Mouse (Mus musculus): ENCODE results near the gene Colec11. TPM values are rescaled to one million over a fixed set of nuclear protein-coding genes. Genes with fewer than 3 reads are reported as not detected.

The Colec11 gene
- polyA plus RNA-seq, 1 experiment from 2014 or later, result 1.5 TPM

DNA sequence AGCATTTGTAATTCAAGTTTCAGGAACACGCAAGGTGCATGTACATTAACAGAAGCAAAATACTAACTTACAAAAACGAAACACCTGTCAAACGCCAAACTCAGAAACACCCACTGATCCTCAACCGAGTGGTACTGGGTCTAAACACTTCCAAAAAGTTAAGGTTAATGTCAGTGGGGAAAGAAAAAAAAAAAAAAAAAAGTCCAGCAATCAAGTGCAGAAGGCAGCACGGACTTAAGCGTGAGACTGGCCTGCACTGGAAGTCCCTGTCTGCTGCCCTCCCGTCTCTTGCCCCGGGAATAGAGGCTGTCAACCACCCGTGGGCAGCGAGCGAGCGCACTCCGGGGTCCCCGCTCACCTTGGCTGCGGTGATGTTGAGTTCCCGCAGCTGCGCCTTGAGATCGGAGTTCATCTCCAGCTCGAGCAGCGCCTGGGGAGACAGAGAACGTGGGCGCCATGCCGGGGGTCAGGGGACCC, 11.9 kb upstream of the Colec11 start:
- Histone ChIP-seq H3K9me3 (replicated peaks; ENCODE audit: control insufficient read depth, low read length) (no peaks in the 10 kb centered on the region), H3K27me3 (ENCODE audit: control insufficient read depth, insufficient read depth, low read length) (no peaks in the 10 kb centered on the region), H3K36me3 (ENCODE audit: control insufficient read depth, insufficient read depth, low read length) (peaks cover 28% of the 10 kb centered on the region), H3K9ac (ENCODE audit: low read length) (peak overlapping the region; percentile 99), H3K27ac (ENCODE audit: low read length) (peak overlapping the region; percentile 81), H3K4me1 (ENCODE audit: control insufficient read depth, insufficient read depth, low read length) (peaks cover 18% of the 10 kb centered on the region), H3K4me3 (replicated peaks; ENCODE audit: low read length) (peak overlapping the region; percentile 91), H3K4me2 (ENCODE audit: low read depth, low read length) (peak overlapping the region; percentile 93)
- 2% methylated on average over 23 of the region's 23 CpGs for WGBS
- ATAC-seq (ENCODE audit: insufficient read depth, low FRiP score), result no peak

DNA sequence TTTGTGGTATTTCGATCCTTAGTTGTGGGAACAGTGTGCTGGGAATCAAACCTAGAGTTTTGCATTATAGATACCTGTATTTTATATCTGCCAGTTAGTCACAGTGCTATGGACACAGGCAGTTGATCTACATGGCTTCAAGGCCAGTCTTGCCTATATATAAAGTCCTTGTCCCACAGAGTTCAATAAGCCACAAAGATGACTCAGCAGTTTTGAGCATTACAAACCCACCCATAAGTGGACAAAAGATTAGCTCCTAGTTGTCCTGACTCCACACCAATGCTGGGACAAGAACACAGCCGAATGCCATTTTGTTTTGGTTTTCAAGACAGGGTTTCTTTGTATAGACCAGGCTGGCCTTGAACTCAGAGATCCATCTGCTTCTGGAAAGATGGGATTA, 5.3 kb upstream of the Colec11 start:
- Histone ChIP-seq H3K9ac (ENCODE audit: low read length) (no peak overlapping the region), H3K4me2 (ENCODE audit: low read depth, low read length) (no peak overlapping the region), H3K4me1 (ENCODE audit: control insufficient read depth, insufficient read depth, low read length) (peaks cover 5% of the 10 kb centered on the region), H3K27ac (ENCODE audit: low read length) (no peak overlapping the region), H3K9me3 (replicated peaks; ENCODE audit: control insufficient read depth, low read length) (no peaks in the 10 kb centered on the region), H3K4me3 (replicated peaks; ENCODE audit: low read length) (no peak overlapping the region), H3K36me3 (ENCODE audit: control insufficient read depth, insufficient read depth, low read length) (peaks cover 30% of the 10 kb centered on the region), H3K27me3 (ENCODE audit: control insufficient read depth, insufficient read depth, low read length) (no peaks in the 10 kb centered on the region)
- no peak for ATAC-seq (ENCODE audit: insufficient read depth, low FRiP score)
- 90% methylated on average over 2 of the region's 2 CpGs for WGBS

DNA sequence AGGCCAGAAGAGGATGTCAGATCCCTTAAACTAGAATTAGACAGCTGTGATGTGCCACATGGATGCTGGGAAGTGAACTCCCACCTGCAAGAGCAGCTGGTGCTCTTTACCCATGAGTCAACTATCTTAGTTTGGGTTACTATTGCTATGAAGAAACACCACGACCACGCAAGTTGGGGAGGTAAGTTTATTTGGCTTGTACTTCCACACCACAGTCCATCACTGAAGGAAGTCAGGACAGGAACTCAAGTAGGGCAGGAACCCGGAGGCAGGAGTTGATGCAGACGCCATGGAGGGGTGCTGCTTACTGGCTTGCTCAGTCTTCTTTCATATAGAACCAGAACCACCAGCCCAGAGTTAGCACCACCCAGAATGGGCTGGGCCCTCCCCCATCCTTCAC, 3.9 kb upstream of the Colec11 start:
- Histone ChIP-seq H3K27ac (ENCODE audit: low read length) (no peak overlapping the region), H3K9me3 (replicated peaks; ENCODE audit: control insufficient read depth, low read length) (no peaks in the 10 kb centered on the region), H3K27me3 (ENCODE audit: control insufficient read depth, insufficient read depth, low read length) (no peaks in the 10 kb centered on the region), H3K4me3 (replicated peaks; ENCODE audit: low read length) (no peak overlapping the region), H3K4me1 (ENCODE audit: control insufficient read depth, insufficient read depth, low read length) (peaks cover 6% of the 10 kb centered on the region), H3K9ac (ENCODE audit: low read length) (no peak overlapping the region), H3K4me2 (ENCODE audit: low read depth, low read length) (no peak overlapping the region), H3K36me3 (ENCODE audit: control insufficient read depth, insufficient read depth, low read length) (peaks cover 17% of the 10 kb centered on the region)
- ATAC-seq (ENCODE audit: insufficient read depth, low FRiP score), result no peak
- 55% methylated on average over 4 of the region's 4 CpGs for WGBS

DNA sequence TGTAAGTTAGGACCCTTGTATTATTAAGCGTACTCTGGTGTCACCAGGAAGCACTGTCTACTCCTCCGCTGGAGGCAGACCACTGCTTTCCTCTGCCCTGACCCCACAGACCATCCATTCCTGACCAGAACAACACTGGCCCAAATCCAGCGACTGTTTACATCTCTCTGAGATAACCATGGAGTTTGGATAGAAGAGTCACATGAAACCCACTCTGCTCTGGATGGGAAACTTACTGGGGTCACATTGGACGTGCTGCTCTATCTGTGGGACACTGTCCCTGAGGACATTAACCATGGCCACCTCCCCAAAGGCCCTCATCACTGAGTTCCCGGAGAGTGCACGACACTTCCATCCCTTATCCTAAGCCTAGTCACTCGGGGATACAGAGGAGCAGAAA, 2.2 kb upstream of the Colec11 start:
- Histone ChIP-seq H3K27me3 (ENCODE audit: control insufficient read depth, insufficient read depth, low read length) (no peaks in the 10 kb centered on the region), H3K4me2 (ENCODE audit: low read depth, low read length) (no peak overlapping the region), H3K36me3 (ENCODE audit: control insufficient read depth, insufficient read depth, low read length) (peaks cover 9% of the 10 kb centered on the region; the same call in 1 of the 2 replicates), H3K9ac (ENCODE audit: low read length) (no peak overlapping the region), H3K9me3 (replicated peaks; ENCODE audit: control insufficient read depth, low read length) (no peaks in the 10 kb centered on the region), H3K4me1 (ENCODE audit: control insufficient read depth, insufficient read depth, low read length) (peaks cover 16% of the 10 kb centered on the region), H3K27ac (ENCODE audit: low read length) (no peak overlapping the region), H3K4me3 (replicated peaks; ENCODE audit: low read length) (no peak overlapping the region)
- ATAC-seq (ENCODE audit: insufficient read depth, low FRiP score), result no peak
- 72% methylated on average over 7 of the region's 7 CpGs for WGBS

DNA sequence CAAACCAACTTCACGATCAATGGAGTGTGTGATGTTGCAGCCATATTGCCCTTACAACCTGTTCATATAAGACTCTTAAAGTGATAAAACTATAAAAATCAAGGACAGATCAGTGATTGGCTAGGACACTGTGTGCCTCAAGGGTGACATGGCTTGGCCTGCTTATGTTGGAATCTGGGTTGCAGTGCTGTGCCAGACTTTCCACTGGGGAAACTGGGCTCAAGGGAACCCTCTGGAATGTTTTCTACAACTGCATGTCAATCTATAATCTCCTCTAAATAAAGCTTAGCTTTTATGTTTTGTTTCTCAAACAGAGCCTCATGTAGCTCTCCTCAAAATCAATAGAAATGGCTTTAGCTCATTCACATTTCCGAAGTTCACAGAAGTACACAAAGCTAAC, 1.1 kb upstream of the Colec11 start:
- Histone ChIP-seq H3K27me3 (ENCODE audit: control insufficient read depth, insufficient read depth, low read length) (no peaks in the 10 kb centered on the region), H3K4me1 (ENCODE audit: control insufficient read depth, insufficient read depth, low read length) (peaks cover 16% of the 10 kb centered on the region), H3K36me3 (ENCODE audit: control insufficient read depth, insufficient read depth, low read length) (peaks cover 3% of the 10 kb centered on the region; the same call in 1 of the 2 replicates), H3K9ac (ENCODE audit: low read length) (no peak overlapping the region), H3K9me3 (replicated peaks; ENCODE audit: control insufficient read depth, low read length) (no peaks in the 10 kb centered on the region), H3K4me2 (ENCODE audit: low read depth, low read length) (no peak overlapping the region), H3K4me3 (replicated peaks; ENCODE audit: low read length) (no peak overlapping the region), H3K27ac (ENCODE audit: low read length) (no peak overlapping the region)
- ATAC-seq (ENCODE audit: insufficient read depth, low FRiP score), result no peak
- WGBS, result 76% methylated on average over 2 of the region's 2 CpGs

DNA sequence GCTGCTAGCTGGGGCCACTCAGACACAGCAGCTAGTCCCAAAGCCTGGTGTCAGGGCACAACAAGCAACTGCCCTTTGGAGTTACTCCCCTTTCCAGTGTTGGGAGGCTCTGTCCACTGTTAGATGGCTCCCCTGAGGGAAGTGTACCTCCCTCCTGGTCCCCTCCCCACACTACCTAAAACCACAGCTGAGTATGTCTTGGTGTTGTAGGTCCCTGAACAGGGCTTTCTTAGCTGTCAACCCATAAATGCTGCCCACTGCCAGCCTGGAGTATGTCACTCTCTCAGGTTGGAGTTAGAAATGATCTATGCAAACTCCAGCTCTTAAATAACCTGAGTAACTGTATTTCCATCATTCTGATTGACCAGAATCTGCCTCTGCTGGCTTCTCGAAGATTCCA, 536 bp downstream of the Colec11 start:
- Histone ChIP-seq H3K9me3 (replicated peaks; ENCODE audit: control insufficient read depth, low read length) (no peaks in the 10 kb centered on the region), H3K9ac (ENCODE audit: low read length) (no peak overlapping the region), H3K4me1 (ENCODE audit: control insufficient read depth, insufficient read depth, low read length) (peaks cover 16% of the 10 kb centered on the region), H3K4me3 (replicated peaks; ENCODE audit: low read length) (no peak overlapping the region), H3K27me3 (ENCODE audit: control insufficient read depth, insufficient read depth, low read length) (no peaks in the 10 kb centered on the region), H3K4me2 (ENCODE audit: low read depth, low read length) (no peak overlapping the region), H3K27ac (ENCODE audit: low read length) (no peak overlapping the region; the same call in 1 of the 2 replicates), H3K36me3 (ENCODE audit: control insufficient read depth, insufficient read depth, low read length) (no peaks in the 10 kb centered on the region)
- 53% methylated on average over 1 of the region's 1 CpGs for WGBS
- no peak for ATAC-seq (ENCODE audit: insufficient read depth, low FRiP score)

DNA sequence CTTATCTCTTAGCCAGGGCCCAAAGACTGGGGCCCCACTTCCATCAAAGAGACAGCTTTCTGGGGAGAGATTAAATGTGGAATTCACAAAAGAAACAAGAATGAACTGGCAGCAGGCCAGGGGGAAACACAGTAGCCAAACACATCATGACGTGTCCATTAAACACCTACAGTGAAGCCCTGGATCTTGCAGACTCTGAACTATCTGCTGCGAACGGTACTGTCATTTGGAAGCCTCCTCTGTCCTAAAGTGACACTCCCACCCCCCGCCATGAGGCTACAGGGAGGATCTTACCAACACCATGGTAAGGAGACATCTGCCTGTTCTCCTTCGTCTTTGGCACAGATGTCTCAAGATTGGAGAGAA, 1.0 kb downstream of the Colec11 start:
- no peaks in the 10 kb centered on the region for H3K27me3 ChIP-seq (ENCODE audit: control insufficient read depth, insufficient read depth, low read length)
- H3K9ac ChIP-seq (ENCODE audit: low read length), result no peak overlapping the region
- no peak overlapping the region for H3K4me3 ChIP-seq (replicated peaks; ENCODE audit: low read length)
- H3K9me3 ChIP-seq (replicated peaks; ENCODE audit: control insufficient read depth, low read length), result no peaks in the 10 kb centered on the region
- no peaks in the 10 kb centered on the region for H3K36me3 ChIP-seq (ENCODE audit: control insufficient read depth, insufficient read depth, low read length)
- no peak for ATAC-seq (ENCODE audit: insufficient read depth, low FRiP score)
- 0 out of 2 replicates have a peak overlapping the region, but pooled peaks have one; percentile 3 for H3K4me2 ChIP-seq (ENCODE audit: low read depth, low read length)
- 25% methylated on average over 5 of the region's 5 CpGs for WGBS
- peaks cover 16% of the 10 kb centered on the region for H3K4me1 ChIP-seq (ENCODE audit: control insufficient read depth, insufficient read depth, low read length)
- no peak overlapping the region; the same call in 1 of the 2 replicates for H3K27ac ChIP-seq (ENCODE audit: low read length)

DNA sequence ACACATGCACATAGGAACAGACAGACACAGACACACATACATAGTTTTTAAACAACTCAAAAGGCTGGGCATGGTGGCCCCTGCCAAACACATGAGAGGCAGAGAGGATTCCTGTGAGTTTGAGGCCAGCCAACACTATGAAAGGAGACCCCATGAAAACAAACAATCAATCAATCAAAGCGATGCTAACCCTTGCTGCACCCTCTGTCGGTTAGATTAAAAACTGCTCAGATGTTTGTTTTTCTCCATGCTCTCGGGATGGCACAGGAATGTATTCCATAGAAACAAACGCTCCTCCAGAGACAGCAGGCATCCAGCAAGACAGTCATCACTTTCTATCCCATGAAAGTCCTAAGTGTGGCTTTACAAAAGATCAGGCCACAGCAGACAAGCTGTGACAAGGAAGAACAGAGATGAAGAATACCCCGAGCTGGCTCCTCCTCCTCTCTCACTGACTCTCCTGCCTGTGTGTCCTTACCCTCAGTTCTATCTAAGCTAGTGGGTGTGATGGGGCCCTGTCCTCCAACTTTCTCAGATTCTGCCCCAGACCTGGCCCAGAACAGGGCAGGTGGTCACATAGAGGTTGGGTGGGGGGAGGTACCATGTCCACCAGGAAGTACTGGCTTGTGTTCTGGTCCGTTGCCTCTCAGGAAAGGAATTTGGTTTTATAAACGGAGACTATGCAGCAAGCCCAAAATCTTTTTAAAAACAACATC, 1.6 kb downstream of the Colec11 start:
- Histone ChIP-seq H3K27ac (ENCODE audit: low read length) (no peak overlapping the region), H3K9me3 (replicated peaks; ENCODE audit: control insufficient read depth, low read length) (no peaks in the 10 kb centered on the region), H3K36me3 (ENCODE audit: control insufficient read depth, insufficient read depth, low read length) (no peaks in the 10 kb centered on the region), H3K27me3 (ENCODE audit: control insufficient read depth, insufficient read depth, low read length) (no peaks in the 10 kb centered on the region), H3K9ac (ENCODE audit: low read length) (no peak overlapping the region), H3K4me3 (replicated peaks; ENCODE audit: low read length) (no peak overlapping the region), H3K4me1 (ENCODE audit: control insufficient read depth, insufficient read depth, low read length) (peaks cover 16% of the 10 kb centered on the region), H3K4me2 (ENCODE audit: low read depth, low read length) (0 out of 2 replicates have a peak overlapping the region, but pooled peaks have one; percentile 3)
- ATAC-seq (ENCODE audit: insufficient read depth, low FRiP score), result no peak
- 7% methylated on average over 7 of the region's 7 CpGs for WGBS

DNA sequence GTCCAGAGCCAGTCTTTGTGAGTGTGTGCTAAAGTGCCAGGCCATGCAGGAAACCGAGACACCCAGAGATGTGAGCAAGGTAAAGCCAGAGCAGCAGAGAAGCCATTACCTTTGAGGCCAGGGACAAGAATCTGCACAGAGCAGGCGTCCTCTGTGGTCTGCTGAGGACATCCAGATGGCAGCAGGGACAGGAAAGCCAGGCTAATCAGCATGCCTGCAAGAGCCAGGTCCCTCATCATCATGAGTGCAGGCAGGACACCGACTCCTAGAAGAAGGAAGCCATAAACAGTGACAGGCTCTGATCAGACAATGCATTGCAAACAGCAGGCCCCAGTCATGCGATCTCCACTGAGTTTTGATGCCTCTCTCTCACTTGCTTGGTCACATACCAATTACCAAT, 5.9 kb downstream of the Colec11 start:
- Histone ChIP-seq H3K36me3 (ENCODE audit: control insufficient read depth, insufficient read depth, low read length) (no peaks in the 10 kb centered on the region), H3K9ac (ENCODE audit: low read length) (no peak overlapping the region), H3K4me3 (replicated peaks; ENCODE audit: low read length) (no peak overlapping the region), H3K9me3 (replicated peaks; ENCODE audit: control insufficient read depth, low read length) (no peaks in the 10 kb centered on the region), H3K27me3 (ENCODE audit: control insufficient read depth, insufficient read depth, low read length) (no peaks in the 10 kb centered on the region), H3K4me1 (ENCODE audit: control insufficient read depth, insufficient read depth, low read length) (peaks cover 12% of the 10 kb centered on the region), H3K27ac (ENCODE audit: low read length) (no peak overlapping the region), H3K4me2 (ENCODE audit: low read depth, low read length) (no peak overlapping the region)
- ATAC-seq (ENCODE audit: insufficient read depth, low FRiP score), result no peak
- WGBS, result 53% methylated on average over 4 of the region's 4 CpGs

Data from stomach, embryonic 16.5 days (tissue).